Mouse (Mus musculus) brain, adult 2 months (tissue): ENCODE results near the gene Defb28.

Source experiments
- DNase-seq: peaks from one replicate; pipeline ENCODE4 v3.0.0; 2011; ENCODE audit warnings: low read depth, low spot score

Defb28 gene

DNA sequence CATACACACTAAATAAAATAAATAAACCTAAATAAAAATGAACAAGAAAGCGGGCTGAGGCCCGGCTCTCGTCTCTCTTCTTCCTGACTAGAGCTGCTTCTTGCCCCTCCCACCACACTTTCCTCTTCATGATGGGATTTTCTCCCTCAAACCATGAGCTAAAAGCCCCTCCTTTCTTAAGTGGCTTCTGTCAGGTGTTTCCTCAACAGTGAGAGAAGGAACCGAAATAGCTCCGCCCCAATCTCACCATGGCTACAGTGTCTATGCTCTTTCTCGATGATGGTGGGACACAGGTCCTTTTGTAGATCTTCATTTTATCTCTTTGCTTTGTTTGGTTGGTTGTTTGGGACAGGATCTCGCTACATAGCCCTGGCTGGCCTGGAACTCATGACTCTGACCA lies 38.6 kb downstream of the Defb28 start:
- no peak for DNase-seq

GRCm38 (mm10) chr2:152569038-152569437 lies 51.0 kb downstream of the Defb28 start, which contains the start of gene Gm17416:
Gm17416 (plus strand) TSS chr2:152569338.
- DNase-seq = no peak

DNA sequence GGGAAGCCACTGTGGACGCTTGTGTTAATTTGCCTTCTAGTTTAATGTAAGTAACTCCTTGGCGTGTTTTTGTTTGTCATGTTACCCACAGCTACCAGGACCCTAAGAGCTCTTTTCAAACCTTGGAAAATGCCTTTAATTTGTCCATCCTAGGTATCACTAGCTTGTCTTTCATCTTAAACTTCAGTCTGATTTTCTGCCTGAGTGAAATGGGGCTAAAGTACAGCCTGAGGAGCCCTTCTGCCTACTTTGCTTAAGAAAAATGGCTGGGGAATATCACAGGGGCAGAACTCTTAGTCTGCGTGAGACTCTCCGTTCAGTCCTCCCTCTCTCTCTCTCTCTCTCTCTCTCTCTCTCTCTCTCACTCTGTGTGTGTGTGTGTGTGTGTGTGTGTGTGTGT lies 51.8 kb downstream of the Defb28 start:
- DNase-seq = no peak

DNA sequence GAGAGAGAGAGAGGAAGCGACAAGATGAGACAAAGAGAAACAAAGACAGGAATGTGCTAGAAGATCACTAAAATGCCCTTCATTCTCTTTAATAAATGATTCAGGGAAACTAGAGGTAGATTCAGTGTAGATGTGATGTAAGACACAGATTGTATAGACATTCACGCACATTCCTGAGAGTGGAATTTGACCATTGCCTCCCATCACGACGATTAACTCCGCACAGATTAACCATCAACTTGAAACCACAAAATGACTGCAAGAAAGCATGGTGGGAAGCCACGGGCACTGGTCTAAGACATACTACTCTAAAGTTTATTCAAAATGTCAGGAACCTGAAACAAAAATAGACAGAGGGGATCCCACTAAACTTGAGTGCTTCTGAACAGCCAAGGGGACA lies 52.3 kb downstream of the Defb28 start:
- no peak for DNase-seq
